8 mouse cellular contexts compared by ENCODE assay signal in the genomic region with DNA sequence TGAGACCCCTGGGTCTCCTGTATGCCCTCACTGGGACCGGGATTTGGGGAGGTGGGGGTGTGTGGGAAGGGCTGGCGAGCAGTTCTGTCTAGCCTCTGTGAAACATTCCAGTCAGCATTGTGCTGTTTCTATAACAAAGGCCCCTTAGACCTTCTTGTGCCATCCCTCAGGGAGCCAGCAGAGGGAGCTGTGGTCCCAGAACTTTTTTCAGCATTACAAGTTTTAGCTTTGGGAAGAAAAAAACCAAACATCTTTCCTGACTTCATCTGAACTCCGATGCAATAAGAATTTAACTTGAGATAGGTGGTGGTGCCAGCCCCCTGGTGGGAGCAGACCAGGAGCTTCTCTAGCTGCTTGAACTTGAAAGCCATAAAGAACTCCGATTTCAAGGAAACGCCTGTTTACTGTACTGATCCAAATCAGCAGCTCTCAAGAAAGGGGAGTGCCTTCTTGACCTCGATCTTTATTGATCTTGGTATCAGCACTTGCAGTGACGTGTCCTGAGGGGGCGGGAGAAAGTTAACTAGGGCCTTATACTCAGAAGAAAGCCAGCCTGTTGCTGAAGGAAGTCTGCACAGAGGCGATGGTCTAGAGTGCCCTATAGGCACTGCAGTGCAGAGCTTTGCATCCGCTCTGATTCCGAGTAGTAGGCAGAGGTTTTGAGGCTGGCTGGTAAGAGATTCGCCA.
DNase-seq lines count a peak whose midpoint lies in the region; ATAC-seq and TF ChIP-seq lines count a peak whose summit lies in the region.

No protein-coding gene starts in this region.

- ATAC-seq in heart, embryonic 11.5 days (replicated peaks; ENCODE audit: insufficient number of reproducible peaks, low FRiP score, low TSS enrichment): peak; percentile 49; the same call in 1 of the 2 replicates
- peak; percentile 62; the same call in 1 of the 2 replicates for ATAC-seq in kidney, embryonic 15.5 days (replicated peaks; ENCODE audit: low FRiP score)
- ATAC-seq in limb, embryonic 15.5 days (ENCODE audit: insufficient number of reproducible peaks, low FRiP score, low TSS enrichment, low read depth): 0 out of 2 replicates have a peak, but pooled peaks have one; percentile 19
- peak; percentile 86 for ATAC-seq in stomach, embryonic 15.5 days (ENCODE audit: insufficient read depth, low FRiP score, low read depth)

- no peaks in the 10 kb centered on the region for H3K36me3 ChIP-seq in C2C12 (ENCODE audit: control insufficient read depth, insufficient read depth)
- no peaks in the 10 kb centered on the region for H3K36me3 ChIP-seq in heart, embryonic 11.5 days (ENCODE audit: control insufficient read depth, insufficient read depth, low read length)
- H3K36me3 ChIP-seq in kidney, embryonic 15.5 days: no peaks in the 10 kb centered on the region
- H3K36me3 ChIP-seq in limb, embryonic 15.5 days: no peaks in the 10 kb centered on the region
- no peaks in the 10 kb centered on the region for H3K36me3 ChIP-seq in stomach, embryonic 15.5 days

- H3K79me3 ChIP-seq in C2C12 (ENCODE audit: low read depth): no peaks in the 10 kb centered on the region

- DNase-seq in brain, adult 2 months (ENCODE audit: low read depth, low spot score): peak; percentile 75
- peak; percentile 90 for DNase-seq in naive thymus-derived CD4-positive, alpha-beta T cell, adult 2 months (ENCODE audit: low read depth)

- no peak overlapping the region for H3ac ChIP-seq in C2C12 (ENCODE audit: control insufficient read depth, insufficient read length, low read depth)

- H3K27ac ChIP-seq in embryonic fibroblast, embryonic 13.5 days (ENCODE audit: insufficient read depth, low read length): no peak overlapping the region
- H3K27ac ChIP-seq in heart, embryonic 11.5 days (ENCODE audit: low read depth, low read length): no peak overlapping the region
- no peak overlapping the region for H3K27ac ChIP-seq in kidney, embryonic 15.5 days
- H3K27ac ChIP-seq in limb, embryonic 15.5 days: no peak overlapping the region
- peak overlapping the region; percentile 69 for H3K27ac ChIP-seq in stomach, embryonic 15.5 days

- no peak overlapping the region for H3K4me3 ChIP-seq in C2C12 (ENCODE audit: insufficient read depth, poor library complexity, severe bottlenecking)
- no peak overlapping the region for H3K4me3 ChIP-seq in embryonic fibroblast, embryonic 13.5 days (ENCODE audit: insufficient read depth, low read length)
- peak overlapping the region; percentile 24; the same call in 1 of the 2 replicates for H3K4me3 ChIP-seq in heart, embryonic 11.5 days (ENCODE audit: low read depth, low read length)
- H3K4me3 ChIP-seq in kidney, embryonic 15.5 days (replicated peaks): 0 out of 2 replicates have a peak overlapping the region, but pooled peaks have one; percentile 14
- peak overlapping the region; percentile 21; the same call in 1 of the 2 replicates for H3K4me3 ChIP-seq in limb, embryonic 15.5 days
- peak overlapping the region; percentile 25; the same call in 1 of the 2 replicates for H3K4me3 ChIP-seq in stomach, embryonic 15.5 days (replicated peaks)

- peak overlapping the region; percentile 44; the same call in 1 of the 2 replicates for H3K9ac ChIP-seq in heart, embryonic 11.5 days (ENCODE audit: low read depth, low read length)
- no peak overlapping the region for H3K9ac ChIP-seq in kidney, embryonic 15.5 days
- no peak overlapping the region for H3K9ac ChIP-seq in limb, embryonic 15.5 days
- no peak overlapping the region for H3K9ac ChIP-seq in stomach, embryonic 15.5 days

- no peaks in the 10 kb centered on the region for H3K9me3 ChIP-seq in heart, embryonic 11.5 days (replicated peaks; ENCODE audit: control insufficient read depth, low read length)
- no peaks in the 10 kb centered on the region for H3K9me3 ChIP-seq in kidney, embryonic 15.5 days (replicated peaks)
- H3K9me3 ChIP-seq in limb, embryonic 15.5 days: no peaks in the 10 kb centered on the region
- no peaks in the 10 kb centered on the region for H3K9me3 ChIP-seq in stomach, embryonic 15.5 days

- peaks cover 5% of the 10 kb centered on the region; the same call in 1 of the 2 replicates for H3K4me1 ChIP-seq in embryonic fibroblast, embryonic 13.5 days (ENCODE audit: control insufficient read depth, insufficient read depth, low read length)
- H3K4me1 ChIP-seq in heart, embryonic 11.5 days (ENCODE audit: control insufficient read depth, insufficient read depth, low read length): peaks cover 21% of the 10 kb centered on the region
- peaks cover 1% of the 10 kb centered on the region for H3K4me1 ChIP-seq in kidney, embryonic 15.5 days
- H3K4me1 ChIP-seq in limb, embryonic 15.5 days: peaks cover 5% of the 10 kb centered on the region; the same call in 1 of the 2 replicates
- no peaks in the 10 kb centered on the region for H3K4me1 ChIP-seq in stomach, embryonic 15.5 days

- H3K79me2 ChIP-seq in C2C12 (ENCODE audit: control insufficient read depth, insufficient read depth): no peaks in the 10 kb centered on the region

- 24% methylated on average over 12 of the region's 12 CpGs for WGBS in heart, embryonic 11.5 days (ENCODE audit: insufficient replicate concordance)
- 26% methylated on average over 12 of the region's 12 CpGs for WGBS in kidney, embryonic 15.5 days
- WGBS in limb, embryonic 15.5 days: 24% methylated on average over 12 of the region's 12 CpGs
- 19% methylated on average over 12 of the region's 12 CpGs for WGBS in stomach, embryonic 15.5 days

- no peaks in the 10 kb centered on the region for H3K27me3 ChIP-seq in C2C12 (ENCODE audit: control insufficient read depth, insufficient read depth, insufficient read length)
- no peaks in the 10 kb centered on the region for H3K27me3 ChIP-seq in heart, embryonic 11.5 days (ENCODE audit: control insufficient read depth, insufficient read depth, low read length)
- no peaks in the 10 kb centered on the region for H3K27me3 ChIP-seq in kidney, embryonic 15.5 days
- H3K27me3 ChIP-seq in limb, embryonic 15.5 days: no peaks in the 10 kb centered on the region
- H3K27me3 ChIP-seq in stomach, embryonic 15.5 days (replicated peaks): no peaks in the 10 kb centered on the region

- TF ChIP-seq CTCF in C2C12 (IDR thresholded peaks at IDR 0.05; ENCODE audit: control insufficient read depth, insufficient read depth, insufficient read length): peak; percentile 8
- peak; percentile 28; the same call in 1 of the 2 replicates for TF ChIP-seq CTCF in embryonic fibroblast, embryonic 13.5 days (IDR thresholded peaks at IDR 0.05; ENCODE audit: borderline replicate concordance, insufficient read depth, low read length)

- peak overlapping the region; percentile 60 for H3K4me2 ChIP-seq in heart, embryonic 11.5 days
- H3K4me2 ChIP-seq in kidney, embryonic 15.5 days: peak overlapping the region; percentile 45
- peak overlapping the region; percentile 43 for H3K4me2 ChIP-seq in limb, embryonic 15.5 days
- peak overlapping the region; percentile 53 for H3K4me2 ChIP-seq in stomach, embryonic 15.5 days

- no peak for TF ChIP-seq POLR2A in embryonic fibroblast, embryonic 13.5 days (IDR thresholded peaks at IDR 0.05; ENCODE audit: low read depth, low read length)

TF ChIP-seq in C2C12, 6 proteins besides CTCF, POLR2A, EP300 and RAD21:
- TF ChIP-seq MYOG (IDR thresholded peaks at IDR 0.05; ENCODE audit: control insufficient read depth, extremely low read depth, insufficient read length) (no peak), MAX (IDR thresholded peaks at IDR 0.05) (no peak), FOSL1 (IDR thresholded peaks at IDR 0.05; ENCODE audit: insufficient read depth, low read length, poor library complexity, severe bottlenecking) (no peak), USF1 (IDR thresholded peaks at IDR 0.05; ENCODE audit: low read depth) (no peak), CEBPB (IDR thresholded peaks at IDR 0.05; ENCODE audit: low read depth) (no peak), MYOD1 (IDR thresholded peaks at IDR 0.05; ENCODE audit: control insufficient read depth, insufficient read length, low read depth) (no peak)

Comparison
In these comparisons a context has a peak if more than half of its experiments do, and no peak if none do; other contexts are left out.
1. H3K4me3 ChIP-seq: peak in heart, embryonic 11.5 days (single experiment), kidney, embryonic 15.5 days (single experiment), limb, embryonic 15.5 days (single experiment) and stomach, embryonic 15.5 days (single experiment); none in C2C12 (single experiment) and embryonic fibroblast, embryonic 13.5 days (single experiment).
2. ATAC-seq: peak in every context shown above with its lines; median percentile 86 in stomach, embryonic 15.5 days; 62 in kidney, embryonic 15.5 days; 49 in heart, embryonic 11.5 days; 19 in limb, embryonic 15.5 days.
3. Peak in every context shown above with its lines, with median percentiles within 50 percentile points of each other: H3K4me2 ChIP-seq.